16 mouse cellular contexts compared by ENCODE assay signal in the genomic region with DNA sequence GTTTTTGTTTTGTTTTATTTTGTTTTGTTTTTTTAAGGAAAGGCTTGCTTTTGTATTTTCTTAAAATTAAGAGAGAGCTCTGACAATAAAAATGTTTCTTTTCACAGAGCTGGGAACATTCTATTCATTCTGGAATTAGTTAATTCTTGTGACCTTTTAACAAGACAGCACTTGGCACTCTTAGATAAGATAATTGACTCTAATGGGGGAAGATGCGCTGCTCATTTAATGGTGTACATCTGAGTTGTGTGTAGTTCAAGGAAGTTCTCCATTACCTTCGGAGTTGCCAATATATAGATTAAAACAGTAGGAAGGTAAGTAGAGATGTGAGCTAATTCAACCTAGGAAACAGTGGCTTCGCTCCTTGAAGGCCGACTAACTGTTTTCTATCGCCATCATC.
"Had no signal": no experiment of that assay in that cellular context is flagged by ENCODE, and none has a peak within 500 bp of the region (broad histone marks: within the 10 kb centered on the region; RNA-seq: fewer than 3 reads in every experiment).

No protein-coding gene starts in this region.

- DNase-seq: retina, postnatal 1 day; right cerebral cortex, adult 18-20 months; right cerebral cortex, postnatal 14 days; right cerebral cortex, postnatal 25 days; right cerebral cortex, postnatal 4 days; spleen, adult 18-20 months; thymus, adult 18-20 months; thymus, adult 2 months; thymus, postnatal 14 days; thymus, postnatal 25 days; thymus, postnatal 36 days; thymus, postnatal 4 days had no signal

- H3K27ac ChIP-seq: neural tube, embryonic 13.5 days; neural tube, embryonic 15.5 days; stomach, embryonic 15.5 days; stomach, postnatal 0 days had no signal

- H3K27me3 ChIP-seq: neural tube, embryonic 15.5 days; stomach, embryonic 15.5 days had no signal

- H3K4me3 ChIP-seq: neural tube, embryonic 13.5 days; neural tube, embryonic 15.5 days; stomach, embryonic 15.5 days had no signal

- H3K4me1 ChIP-seq: stomach, embryonic 15.5 days had no signal

- H3K4me2 ChIP-seq: neural tube, embryonic 13.5 days; neural tube, embryonic 15.5 days; stomach, embryonic 15.5 days had no signal

- H3K36me3 ChIP-seq: stomach, embryonic 15.5 days had no signal

- H3K9ac ChIP-seq: neural tube, embryonic 13.5 days; neural tube, embryonic 15.5 days; stomach, embryonic 15.5 days had no signal

- H3K9me3 ChIP-seq: neural tube, embryonic 13.5 days; neural tube, embryonic 15.5 days; stomach, embryonic 15.5 days had no signal
